Mouse (Mus musculus) adrenal gland, adult (tissue): ENCODE data around the gene Aqr.

Experiments
- DNase-seq, 2 experiments: peaks; one replicate each; pipeline ENCODE4 v3.0.0; 2022 to 2023; ENCODE audit warnings: low spot score in 1 of 2; ENCODE audit not compliant: inconsistent age in 2 of 2

Aqr gene

GRCm38 (mm10) chr2:114136755-114137154 is 50.1 kb downstream of the Aqr start:
- no peak for DNase-seq

- DNase-seq, result no peak
Observed at GRCm38 (mm10) chr2:114135777-114136176, 51.0 kb downstream of the Aqr start.

- no peak for DNase-seq
Observed at GRCm38 (mm10) chr2:114133355-114133754, 53.5 kb downstream of the Aqr start.

- no peak for DNase-seq
Observed at GRCm38 (mm10) chr2:114130657-114131056, 56.2 kb downstream of the Aqr start.

GRCm38 (mm10) chr2:114123304-114123703 is 63.5 kb downstream of the Aqr start:
- no peak for DNase-seq

GRCm38 (mm10) chr2:114119451-114119850 is 67.4 kb downstream of the Aqr start:
- DNase-seq, result peak in 1 of 2 experiments; percentile 40

- DNase-seq, result no peak
Observed at GRCm38 (mm10) chr2:114117665-114118064, 69.2 kb downstream of the Aqr start.

GRCm38 (mm10) chr2:114117235-114117634 is 69.6 kb downstream of the Aqr start:
- DNase-seq, result no peak

GRCm38 (mm10) chr2:114115563-114115962 is 71.3 kb downstream of the Aqr start:
- no peak for DNase-seq

GRCm38 (mm10) chr2:114107288-114108278 is 79.2 kb downstream of the Aqr start:
- no peak for DNase-seq

GRCm38 (mm10) chr2:114106383-114106782 is 80.4 kb downstream of the Aqr start:
- no peak for DNase-seq

- peak in 1 of 2 experiments; percentile 32 for DNase-seq
Observed at GRCm38 (mm10) chr2:114102471-114102870, 84.4 kb downstream of the Aqr start.

GRCm38 (mm10) chr2:114100834-114101233 is 86.0 kb downstream of the Aqr start:
- no peak for DNase-seq

- no peak for DNase-seq
Observed at GRCm38 (mm10) chr2:114099816-114100215, 87.0 kb downstream of the Aqr start.

GRCm38 (mm10) chr2:114099109-114099508 is 87.7 kb downstream of the Aqr start:
- DNase-seq, result peak; percentile 8 to 49

GRCm38 (mm10) chr2:114097627-114098026 is 89.2 kb downstream of the Aqr start:
- no peak for DNase-seq

GRCm38 (mm10) chr2:114096570-114096969 is 90.3 kb downstream of the Aqr start:
- DNase-seq, result no peak

- DNase-seq, result no peak
Observed at GRCm38 (mm10) chr2:114095348-114095747, 91.5 kb downstream of the Aqr start.

- DNase-seq, result no peak
Observed at GRCm38 (mm10) chr2:114094696-114095095, 92.1 kb downstream of the Aqr start.

- no peak for DNase-seq
Observed at GRCm38 (mm10) chr2:114093577-114093976, 93.2 kb downstream of the Aqr start.

- no peak for DNase-seq
Observed at GRCm38 (mm10) chr2:114089862-114090261, 97.0 kb downstream of the Aqr start.

GRCm38 (mm10) chr2:114087271-114087670 is 99.6 kb downstream of the Aqr start:
- peak; percentile 64 to 72 for DNase-seq

GRCm38 (mm10) chr2:114071876-114072275 is 114.9 kb downstream of the Aqr start:
- DNase-seq, result no peak
